Mouse (Mus musculus) heart, postnatal 0 days (tissue): ENCODE data around the gene Comp.

Experiments used
- CTCF ChIP-seq: IDR thresholded peaks from 2 replicates; pipeline ENCODE4 v1.5.1; 2016; ENCODE audit warnings: antibody characterized with exemption, control low read depth, low read depth
- EP300 ChIP-seq: IDR thresholded peaks from 2 replicates; pipeline ENCODE4 v1.6.1; 2016; ENCODE audit warnings: antibody characterized with exemption, low read depth

DNA sequence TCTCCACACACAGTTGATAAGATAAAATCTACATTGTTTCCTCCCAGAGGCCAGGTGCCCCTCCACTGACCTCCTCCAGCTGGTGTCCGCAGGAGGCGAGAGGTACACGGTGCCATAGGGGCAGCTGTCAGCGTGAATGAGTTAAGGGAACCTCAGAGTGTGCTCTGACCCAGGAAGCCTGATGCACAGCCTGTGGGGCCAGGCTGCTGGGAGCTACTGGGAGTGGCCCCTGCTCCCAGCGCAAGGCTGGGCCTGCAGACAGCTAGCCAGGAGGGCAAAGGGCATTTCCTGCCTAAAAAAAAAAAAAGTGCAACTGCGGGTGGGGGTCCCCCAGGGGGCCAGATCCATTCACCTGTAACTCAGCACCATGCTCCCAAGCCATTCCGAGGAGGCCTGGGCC is 31.8 kb downstream of the Comp start:
- TF ChIP-seq CTCF (no peak), EP300 (no peak)
